Mouse (Mus musculus): ENCODE measurements at regions not wholly inside any gene's neighbourhood (a gene's known extent, or its start where the extent isn't known, plus 50 kb on each side); places are given as distances from the start of the nearest gene placed in this dataset.

DNA sequence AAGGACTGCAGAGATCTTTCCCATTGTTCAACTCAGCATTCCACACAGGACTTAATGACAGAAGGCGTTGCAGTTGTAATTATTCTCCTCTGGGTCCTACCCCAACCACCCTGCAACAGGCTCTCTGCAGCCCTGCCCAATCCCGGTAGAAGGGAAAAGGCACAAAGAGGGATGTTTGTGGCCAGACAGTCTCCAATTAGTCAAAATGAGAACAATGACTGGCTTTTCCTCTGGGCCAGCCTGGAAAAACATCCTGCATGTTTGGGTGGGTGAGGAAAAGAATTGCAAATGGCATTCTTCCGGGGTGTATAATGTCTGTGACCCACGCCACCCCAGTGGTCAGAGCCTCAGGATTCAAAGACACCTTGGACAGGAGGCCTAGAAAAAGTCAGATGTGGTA is 168.8 kb upstream of the Spag17 start:
- no peak for DNase-seq (ENCODE audit: low spot score in 2 of 2)

DNA sequence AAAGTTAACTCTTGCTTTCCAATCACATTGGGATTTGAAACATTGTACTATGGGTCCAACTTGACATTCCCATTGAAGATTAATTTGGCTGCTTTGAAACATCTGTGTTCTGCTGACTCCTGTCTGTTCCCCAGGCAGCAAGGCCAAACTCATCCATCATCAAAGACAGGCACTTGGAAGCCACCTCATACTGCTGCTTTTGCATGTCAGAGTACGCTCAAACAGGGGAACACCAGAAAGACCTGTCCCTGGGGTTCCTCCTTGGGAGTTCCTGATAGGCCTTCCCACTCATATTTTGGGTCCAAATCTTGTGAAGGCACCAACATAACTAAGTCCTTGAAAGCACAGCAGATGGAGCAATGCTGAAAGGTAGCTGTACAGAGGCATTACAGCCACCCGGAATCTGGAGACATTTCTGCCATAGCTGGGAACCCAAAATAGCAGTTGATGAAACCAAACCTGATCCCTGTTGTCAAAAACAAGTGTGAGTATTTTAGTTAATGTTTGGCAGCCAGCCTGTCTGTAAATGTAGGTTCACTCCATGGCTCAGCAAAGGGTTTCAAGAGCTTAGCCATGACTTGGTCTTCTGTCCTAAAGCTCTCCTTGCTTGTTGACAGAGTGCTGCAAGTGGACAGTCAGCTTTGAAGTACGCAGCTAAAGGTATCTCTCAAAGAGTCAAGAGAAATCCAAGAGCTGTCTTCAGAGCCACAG is 147.0 kb upstream of the Spag17 start:
- no peak for DNase-seq (ENCODE audit: low spot score in 2 of 2)

DNA sequence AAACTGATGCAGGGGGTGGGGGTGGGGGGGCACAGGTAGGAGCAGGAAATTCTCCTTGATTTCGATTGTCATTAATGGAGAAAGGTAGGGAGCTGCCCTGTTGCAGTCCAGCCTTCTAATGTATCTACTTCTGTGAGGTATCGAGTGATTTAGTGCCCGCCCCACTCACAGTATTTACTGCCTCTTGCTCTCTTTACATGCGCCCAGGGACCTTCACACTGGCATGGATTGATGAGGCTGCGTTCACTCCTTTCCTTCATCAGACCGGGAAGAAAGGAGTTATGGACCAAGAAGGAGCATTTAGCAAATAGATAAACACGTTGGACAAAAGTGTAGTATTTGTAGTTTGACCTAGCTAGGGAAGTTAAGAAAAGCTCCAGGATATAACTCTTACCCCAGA is 145.6 kb upstream of the Spag17 start:
- no peak for DNase-seq (ENCODE audit: low spot score in 2 of 2)

DNA sequence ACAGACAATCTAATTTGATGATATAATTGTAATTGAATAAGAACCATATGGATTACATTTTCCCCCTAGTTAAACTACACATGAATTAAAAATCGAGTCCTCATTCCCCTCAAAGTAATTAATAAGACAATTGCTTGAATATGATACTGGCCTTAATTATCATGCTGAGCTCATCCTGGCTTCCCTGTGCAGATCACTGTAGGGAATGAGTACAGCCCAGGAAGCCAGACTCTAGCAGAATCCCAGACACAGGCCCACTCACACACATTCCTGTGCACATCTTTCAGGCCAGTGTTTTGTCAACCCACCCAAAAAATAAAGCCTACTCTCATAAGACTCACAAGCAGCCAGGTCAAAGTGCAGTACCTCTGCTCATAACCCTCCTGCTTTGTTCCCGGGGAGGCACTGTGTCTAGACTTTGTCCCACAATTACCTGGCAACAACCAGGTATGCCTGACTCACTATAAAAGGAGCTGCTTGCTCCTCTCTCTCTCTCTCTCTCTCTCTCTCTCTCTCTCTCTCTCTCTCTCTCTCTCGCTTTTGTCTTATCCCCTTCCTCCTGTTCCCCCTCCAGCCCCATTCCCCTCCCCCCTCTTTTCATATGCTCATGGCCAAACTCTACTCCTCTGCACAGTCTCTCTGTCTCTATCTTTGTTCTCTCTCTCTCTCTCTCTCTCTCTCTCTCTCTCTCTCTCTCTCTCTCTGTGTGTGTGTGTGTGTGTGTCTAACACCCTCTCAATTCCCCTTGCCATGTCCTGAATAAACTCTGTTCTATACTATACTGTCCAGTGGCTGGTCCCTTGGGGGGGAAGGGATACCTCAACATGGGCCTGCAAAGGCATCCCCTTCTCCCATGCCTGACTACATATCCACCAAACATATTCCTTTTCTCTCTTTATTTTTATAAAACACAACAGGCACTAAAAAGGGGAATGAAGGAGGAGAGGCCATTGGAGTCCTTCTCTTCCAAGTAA is 143.7 kb upstream of the Spag17 start:
- no peak for DNase-seq (ENCODE audit: low spot score in 2 of 2)

DNA sequence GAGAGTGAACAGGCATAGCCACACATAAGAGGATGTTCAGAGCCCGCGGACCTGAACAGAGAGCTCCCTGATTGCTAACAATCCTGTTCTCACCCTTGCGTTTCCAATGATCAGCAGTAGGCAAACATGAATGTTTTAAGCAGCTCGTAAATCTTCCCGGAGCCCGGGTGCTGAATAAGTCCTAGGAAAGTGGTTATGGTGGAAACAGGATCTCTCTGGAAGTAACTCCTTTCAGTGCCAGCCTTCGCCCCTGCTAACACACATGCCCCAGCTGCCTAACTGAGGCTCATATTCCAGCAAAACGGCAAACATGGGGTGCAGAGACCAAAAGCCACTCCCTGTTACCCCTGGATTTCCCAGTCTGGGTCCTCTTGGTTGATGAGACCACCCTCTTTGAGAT is 135.5 kb upstream of the Spag17 start:
- DNase-seq (ENCODE audit: low spot score in 2 of 2), result no peak

DNA sequence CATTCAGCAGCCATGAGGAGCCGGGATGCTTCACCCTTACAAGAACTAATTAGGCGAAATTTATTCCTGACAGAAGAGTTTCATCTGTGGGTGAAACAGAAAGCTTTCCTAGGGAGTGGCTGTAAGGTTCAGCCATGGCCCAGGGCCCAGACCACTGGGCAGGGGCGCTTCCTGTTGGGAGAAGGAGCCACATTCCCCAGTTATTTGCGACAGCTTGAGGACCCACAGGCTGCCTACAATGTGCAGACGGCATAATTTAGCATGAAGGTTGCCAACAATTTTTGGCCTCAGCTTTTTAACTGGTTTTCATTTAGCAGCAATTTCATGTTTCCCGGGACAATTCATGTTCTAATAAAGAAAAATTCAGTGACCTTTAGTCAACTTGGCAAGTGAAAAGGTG is 106.7 kb upstream of the Spag17 start:
- DNase-seq (ENCODE audit: low spot score in 2 of 2), result no peak

DNA sequence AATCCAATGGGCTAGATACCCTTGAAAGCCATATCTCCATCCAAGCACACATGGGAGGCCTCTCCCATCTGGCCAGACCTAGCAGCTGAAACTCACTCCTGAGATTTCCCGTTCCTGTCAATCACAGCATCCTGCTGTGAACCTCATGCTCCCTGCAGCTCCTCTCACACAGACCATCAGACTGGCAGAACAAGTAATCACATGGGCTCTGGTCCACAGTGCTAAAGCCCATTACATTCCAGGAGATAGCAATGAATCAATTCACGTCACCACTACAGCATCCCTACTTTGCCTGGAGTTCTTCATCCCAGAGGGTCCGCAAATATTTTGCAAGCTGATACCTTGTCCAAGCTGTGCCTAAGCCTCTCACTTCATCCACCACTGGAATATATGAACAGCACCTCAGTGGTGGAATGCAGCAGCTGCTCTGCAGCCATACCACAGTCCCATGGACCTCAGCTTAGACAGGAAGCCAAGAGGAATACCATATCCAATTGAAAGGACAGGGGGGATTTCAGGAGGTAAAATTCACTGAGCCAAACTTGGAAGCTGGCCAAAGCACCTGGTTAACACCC is 99.2 kb upstream of the Spag17 start:
- DNase-seq (ENCODE audit: low spot score in 2 of 2), result no peak

DNA sequence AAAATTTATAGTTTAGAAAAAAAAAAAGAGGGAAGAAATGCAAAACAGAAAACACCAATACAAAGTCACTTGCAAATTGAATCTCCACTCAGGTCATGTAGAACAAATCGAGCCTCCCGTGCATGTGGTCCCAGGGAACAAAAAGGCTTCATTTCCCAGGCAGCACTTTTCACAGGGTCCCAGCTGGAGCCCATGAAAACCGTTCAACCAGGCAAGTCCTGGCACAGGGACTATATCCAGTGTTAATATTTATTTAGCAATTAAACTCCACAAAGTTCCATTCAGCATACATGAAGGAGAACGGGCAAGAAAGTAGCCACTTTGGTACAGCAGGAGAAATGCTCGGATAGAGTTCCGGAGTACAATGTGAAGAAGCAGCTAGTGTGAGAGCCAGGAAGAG is 93.9 kb upstream of the Spag17 start:
- DNase-seq (ENCODE audit: low spot score in 2 of 2), result no peak

DNA sequence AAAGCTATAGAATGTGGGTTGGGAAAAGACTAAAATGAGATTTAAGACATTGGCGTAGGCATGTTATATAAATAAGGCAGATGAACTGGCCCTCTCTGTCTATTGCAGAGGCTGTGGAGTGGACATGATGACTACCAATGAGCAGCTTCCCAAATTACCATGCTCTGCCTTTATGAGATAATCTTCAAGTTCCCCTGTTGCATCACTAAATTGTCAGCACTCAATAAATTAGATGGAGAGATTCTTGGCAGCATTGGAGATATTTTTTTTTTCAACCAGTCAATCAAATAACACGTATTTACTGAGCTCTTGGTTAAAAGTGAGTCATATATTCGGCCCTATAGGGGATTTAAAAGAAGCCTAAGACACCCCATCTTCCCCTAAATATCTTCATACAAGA is 91.6 kb upstream of the Spag17 start:
- DNase-seq (ENCODE audit: low spot score in 2 of 2), result no peak

DNA sequence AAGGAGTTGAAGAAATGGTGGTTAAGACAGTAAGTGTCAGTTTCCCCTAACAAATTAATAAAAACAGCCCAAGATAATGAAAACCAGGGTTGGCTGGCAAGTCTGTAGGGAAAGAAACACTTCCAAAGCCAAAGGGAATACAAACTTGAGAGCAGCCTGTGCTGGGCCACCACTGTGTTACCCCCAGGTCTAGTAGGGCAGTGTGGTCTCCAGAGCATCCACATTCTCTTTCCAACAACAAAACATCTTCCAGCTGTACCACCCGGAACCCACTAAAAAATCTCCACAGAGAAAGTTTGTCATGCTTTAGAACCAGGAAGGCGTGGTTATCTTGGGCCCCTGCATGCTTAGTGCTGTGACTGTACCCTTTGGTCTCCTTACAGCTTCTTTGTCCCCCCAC is 89.4 kb upstream of the Spag17 start:
- DNase-seq (ENCODE audit: low spot score in 2 of 2), result no peak

DNA sequence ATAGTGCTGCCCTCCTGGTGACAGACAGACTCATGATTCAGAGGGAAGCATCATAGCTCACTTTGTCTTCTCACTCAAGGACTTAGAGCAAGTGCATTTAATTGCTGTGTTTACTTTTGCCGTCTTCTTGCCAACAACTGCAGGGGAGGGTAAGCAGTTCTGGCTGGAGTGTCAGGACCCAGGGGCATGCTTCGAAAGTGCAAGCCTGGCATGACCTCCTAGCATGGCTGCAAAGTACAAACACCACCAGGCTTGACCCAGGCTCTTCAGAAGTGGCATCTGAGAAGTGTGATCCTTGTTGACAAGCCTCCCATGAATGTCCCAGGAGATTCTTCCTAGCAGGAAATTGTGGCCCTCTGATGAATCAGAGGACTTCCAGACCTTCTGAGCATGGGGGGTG is 87.4 kb upstream of the Spag17 start:
- no peak for DNase-seq (ENCODE audit: low spot score in 2 of 2)

DNA sequence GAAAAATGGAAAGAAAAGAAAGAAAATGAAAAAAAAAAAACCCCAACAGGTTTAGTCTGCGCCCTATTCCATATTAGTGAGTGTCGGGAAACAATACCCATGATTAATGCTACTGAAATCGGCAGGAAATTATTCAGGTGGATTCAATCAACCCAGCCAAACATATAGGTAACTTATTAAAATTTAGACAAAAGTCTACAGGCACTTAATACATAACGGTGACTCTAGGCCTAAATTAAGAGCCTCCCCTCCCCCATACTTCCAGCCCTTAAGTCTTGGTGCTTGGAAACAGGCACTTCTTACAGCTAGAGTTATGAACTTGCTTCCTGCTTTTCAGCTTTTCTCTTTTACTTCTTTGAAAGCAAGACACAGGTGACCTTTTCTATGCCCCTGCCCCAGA is 74.7 kb upstream of the Spag17 start:
- no peak for DNase-seq (ENCODE audit: low spot score in 2 of 2)

DNA sequence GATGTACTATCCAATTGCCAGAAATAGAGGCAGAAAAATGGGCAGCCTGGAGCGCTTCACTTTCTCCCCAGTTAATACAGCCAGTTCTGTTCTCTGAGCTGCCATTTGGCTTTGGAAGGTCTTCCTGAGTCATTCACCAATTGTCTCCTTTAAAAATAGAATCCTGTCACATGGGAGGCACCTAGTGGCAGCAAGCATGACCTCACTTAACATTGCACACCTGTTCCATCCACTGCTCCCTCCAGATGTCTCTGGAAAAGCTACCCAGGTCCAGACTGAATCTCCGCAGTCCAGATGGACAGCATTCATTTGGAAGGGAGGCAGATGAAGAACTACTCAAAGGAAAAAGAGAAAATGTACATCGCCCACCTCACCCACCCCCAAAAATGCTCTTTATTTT is 73.9 kb upstream of the Spag17 start:
- no peak for DNase-seq (ENCODE audit: low spot score in 2 of 2)

DNA sequence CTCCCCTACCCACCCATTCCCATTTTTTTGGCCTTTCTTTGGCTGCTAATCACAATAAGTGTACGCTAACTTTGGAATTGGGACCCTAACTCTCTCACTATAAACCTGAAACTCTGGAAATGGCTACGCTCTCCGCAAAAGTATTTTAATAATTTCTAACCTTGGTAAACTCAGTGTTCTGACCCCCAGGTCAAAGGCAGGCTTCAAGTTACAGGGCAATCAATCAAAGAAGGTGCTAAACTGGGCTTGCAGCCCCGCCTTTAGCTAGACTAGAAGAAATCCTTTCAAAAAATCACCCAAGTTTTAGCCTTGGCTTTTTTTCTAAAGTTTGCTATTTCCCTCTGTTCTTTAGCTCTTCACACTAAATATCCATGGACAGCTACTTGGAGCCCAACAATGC is 72.4 kb upstream of the Spag17 start:
- no peak for DNase-seq (ENCODE audit: low spot score in 2 of 2)

DNA sequence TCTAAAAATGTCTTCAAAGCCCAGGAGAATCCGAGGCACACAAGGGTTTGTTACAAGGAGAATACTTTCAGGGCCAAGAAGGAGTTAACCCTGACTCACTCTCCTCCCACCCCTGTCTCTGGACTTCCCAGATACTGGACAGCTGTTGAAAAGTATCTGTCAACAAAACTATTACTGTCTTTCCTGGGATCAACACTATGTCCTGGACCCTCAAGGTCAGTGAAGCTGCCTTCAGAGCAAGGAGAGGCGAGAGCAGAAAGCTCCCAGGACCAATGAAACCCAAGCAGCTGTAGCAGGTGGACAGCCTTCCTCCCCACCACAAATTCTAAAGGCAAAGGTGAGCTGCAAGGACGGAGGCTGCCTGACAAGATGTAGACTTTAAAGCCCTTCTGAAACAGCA is 70.1 kb upstream of the Spag17 start:
- DNase-seq (ENCODE audit: low spot score in 2 of 2), result no peak

DNA sequence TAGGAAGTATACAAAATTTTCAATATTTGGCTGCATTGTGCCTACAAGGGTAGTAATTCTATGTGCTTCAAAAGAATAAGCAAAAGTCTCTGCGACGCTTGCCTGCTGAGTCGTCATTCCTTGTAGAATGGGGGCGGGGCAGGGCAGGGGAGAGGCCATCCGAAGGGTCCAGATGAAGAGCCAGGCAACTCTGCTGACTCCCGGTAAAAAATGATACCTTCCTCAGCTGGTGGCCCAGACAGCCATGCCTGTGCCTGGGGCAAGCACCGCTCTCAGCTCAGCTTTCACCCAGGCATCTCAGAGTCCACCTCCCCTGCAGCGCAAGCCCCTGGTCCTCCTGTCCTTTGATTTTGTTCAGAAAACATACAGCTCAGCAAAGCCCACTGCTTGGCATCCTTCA is 67.2 kb upstream of the Spag17 start:
- DNase-seq (ENCODE audit: low spot score in 2 of 2), result no peak

DNA sequence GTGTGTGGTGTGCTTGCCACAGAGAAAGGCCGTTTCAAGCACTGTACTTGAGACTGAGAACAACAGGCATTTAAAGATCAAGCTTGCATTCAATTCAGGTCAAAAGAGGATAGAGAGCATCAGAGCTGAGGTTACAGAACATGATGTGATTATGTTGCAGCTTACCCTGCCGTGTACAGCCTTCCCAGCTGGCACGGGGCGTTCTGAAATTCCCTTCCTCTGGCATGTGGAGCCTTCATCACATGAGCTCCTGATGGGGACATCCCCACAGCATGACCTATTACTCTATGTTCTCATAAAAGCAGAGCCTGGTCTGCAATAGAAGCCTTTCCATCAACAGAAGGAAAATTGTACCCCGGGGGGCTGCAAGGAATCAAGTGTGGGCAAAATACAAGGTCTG is 62.5 kb upstream of the Spag17 start:
- no peak for DNase-seq (ENCODE audit: low spot score in 2 of 2)

DNA sequence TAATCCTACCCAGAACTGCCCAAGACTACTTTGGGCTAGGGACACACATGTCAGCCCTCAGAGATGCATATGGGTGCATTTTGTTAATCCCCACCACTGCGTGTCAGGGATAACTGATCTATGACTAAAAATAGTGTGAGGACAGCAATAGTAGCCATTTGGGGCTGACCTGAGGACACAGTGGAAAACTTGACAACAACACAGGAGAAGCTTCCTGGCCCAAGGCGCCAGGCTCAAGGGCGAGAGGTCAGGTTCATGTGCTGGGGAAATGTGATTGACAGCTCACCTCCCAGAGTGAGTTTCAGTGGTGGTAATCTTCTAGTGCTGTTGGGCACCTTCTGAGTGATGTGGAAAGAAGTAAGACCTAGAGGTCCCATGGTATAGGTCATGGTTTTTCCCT is 62.0 kb upstream of the Spag17 start:
- no peak for DNase-seq (ENCODE audit: low spot score in 2 of 2)

All from frontal cortex, postnatal 14 days (tissue).